Mouse (Mus musculus) thymus, adult 2 months (tissue): ENCODE results near the gene Manba.

Experiments
- CTCF ChIP-seq: fragments of 200-500 bp; IDR thresholded peaks from 2 replicates; pipeline ENCODE4 v1.5.1; 2012; ENCODE audit warnings: mild to moderate bottlenecking, control low read depth, low read length, moderate library complexity, borderline replicate concordance; ENCODE audit not compliant: control insufficient read depth, poor library complexity, insufficient read depth; ENCODE audit errors: extremely low read depth
- POLR2A ChIP-seq: fragments of 200-500 bp; IDR thresholded peaks from 2 replicates; pipeline ENCODE4 v1.6.1; 2012; ENCODE audit warnings: mild to moderate bottlenecking, low read length, control low read depth, moderate library complexity; ENCODE audit not compliant: control insufficient read depth, poor library complexity, insufficient read depth; ENCODE audit errors: extremely low read depth

DNA sequence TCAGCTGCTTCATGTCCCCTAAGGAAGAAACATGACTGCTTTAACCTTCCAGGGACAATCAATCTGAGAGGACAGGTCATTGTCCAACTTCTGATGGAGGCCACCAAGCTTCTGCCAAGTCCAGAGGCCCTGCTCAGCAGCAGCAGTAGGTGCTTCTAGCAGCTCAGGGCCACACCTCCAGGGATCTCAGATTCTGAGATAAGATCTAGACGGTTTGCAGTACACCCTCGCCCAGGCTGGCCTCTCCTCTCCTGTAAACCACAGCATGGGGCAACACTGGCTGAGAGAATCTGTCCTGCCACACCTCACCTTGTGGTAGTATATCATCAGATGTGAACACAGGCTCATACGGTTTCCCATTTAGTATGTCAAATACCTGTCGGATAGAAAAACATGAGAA is 105.1 kb downstream of the Manba start:
- TF ChIP-seq CTCF (no peak), POLR2A (no peak)
